Mouse (Mus musculus) heart, adult 11 months (tissue): ENCODE results near the gene Eps8l2.
"Not testable (repeated sequence)": the region's sequence is repeated elsewhere in the genome, so short reads cannot be mapped to it uniquely, and the experiment has no call there.

Experiments
- DNase-seq: peaks from one replicate; pipeline ENCODE4 v3.0.0; 2022

Eps8l2 gene

GRCm38 (mm10) chr7:141367358-141367757 lies 28.7 kb downstream of the Eps8l2 start:
- no peak for DNase-seq

- no peak for DNase-seq
These were observed 31.2 kb downstream of the Eps8l2 start for GRCm38 (mm10) chr7:141369918-141370317.

- DNase-seq: no peak
These were observed 33.4 kb downstream of the Eps8l2 start for GRCm38 (mm10) chr7:141371942-141372595.

GRCm38 (mm10) chr7:141373611-141374010 lies 34.9 kb downstream of the Eps8l2 start:
- DNase-seq: peak; percentile 82

GRCm38 (mm10) chr7:141374399-141374798 lies 35.7 kb downstream of the Eps8l2 start:
- no peak for DNase-seq

- DNase-seq: peak; percentile 88
These were observed 40.9 kb downstream of the Eps8l2 start for GRCm38 (mm10) chr7:141379584-141379983.

- no peak for DNase-seq
These were observed 42.6 kb downstream of the Eps8l2 start for GRCm38 (mm10) chr7:141381068-141381835.

GRCm38 (mm10) chr7:141387807-141388486 lies 49.3 kb downstream of the Eps8l2 start:
- no peak for DNase-seq

- no peak for DNase-seq
These were observed 49.9 kb downstream of the Eps8l2 start for GRCm38 (mm10) chr7:141388487-141389109.

GRCm38 (mm10) chr7:141390326-141391259 lies 51.9 kb downstream of the Eps8l2 start:
- no peak for DNase-seq

- DNase-seq: peak; percentile 100
These were observed 53.2 kb downstream of the Eps8l2 start, which contains the start of gene Taldo1 for GRCm38 (mm10) chr7:141391625-141392551. Taldo1 (plus strand) TSS chr7:141392199.

GRCm38 (mm10) chr7:141392552-141393222 lies 54.0 kb downstream of the Eps8l2 start:
- peak; percentile 84 for DNase-seq

- DNase-seq: no peak
These were observed 55.5 kb downstream of the Eps8l2 start for GRCm38 (mm10) chr7:141394158-141394557.

- DNase-seq: peak; percentile 92
These were observed 56.1 kb downstream of the Eps8l2 start for GRCm38 (mm10) chr7:141394771-141395170.

GRCm38 (mm10) chr7:141395348-141395747 lies 56.7 kb downstream of the Eps8l2 start:
- DNase-seq: no peak

- DNase-seq: peak; percentile 93
These were observed 64.6 kb downstream of the Eps8l2 start for GRCm38 (mm10) chr7:141403305-141403704.

- no peak for DNase-seq
These were observed 66.8 kb downstream of the Eps8l2 start for GRCm38 (mm10) chr7:141405466-141405865.

GRCm38 (mm10) chr7:141407670-141408069 lies 69.0 kb downstream of the Eps8l2 start:
- DNase-seq: not testable (repeated sequence)

GRCm38 (mm10) chr7:141408833-141409232 lies 70.2 kb downstream of the Eps8l2 start:
- DNase-seq: peak; percentile 97

- DNase-seq: peak; percentile 89
These were observed 72.0 kb downstream of the Eps8l2 start for GRCm38 (mm10) chr7:141410631-141411030.
